Mouse (Mus musculus) B cell, adult 2 months (primary cell): ENCODE data around the gene Atp6v1g2.
A peak's percentile ranks its signal among the peaks of the same experiment; 100 is the strongest.

Experiments used
- DNase-seq, 2 experiments: peaks; one replicate each; pipeline ENCODE4 v3.0.0; 2022

The Atp6v1g2 gene

DNA sequence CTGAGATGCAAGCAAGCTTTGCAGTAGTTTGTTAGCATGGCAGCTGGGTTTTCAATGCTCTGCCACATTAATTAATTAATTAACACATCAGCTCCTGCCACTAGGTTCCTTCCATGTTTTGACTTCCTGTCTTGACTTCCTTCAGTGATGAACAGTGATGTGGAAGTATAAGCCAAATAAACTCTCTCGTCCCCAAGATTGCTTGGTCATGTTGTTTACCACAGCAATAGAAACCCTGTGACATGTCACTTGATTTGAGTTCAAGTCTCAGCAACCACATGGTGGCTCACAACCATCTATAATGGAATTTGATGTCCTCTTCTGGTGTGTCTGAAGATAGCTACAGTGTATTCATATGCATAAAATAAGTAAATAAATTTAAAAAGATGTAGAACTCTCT lies 23.9 kb downstream of the Atp6v1g2 start:
- DNase-seq: no peak

DNA sequence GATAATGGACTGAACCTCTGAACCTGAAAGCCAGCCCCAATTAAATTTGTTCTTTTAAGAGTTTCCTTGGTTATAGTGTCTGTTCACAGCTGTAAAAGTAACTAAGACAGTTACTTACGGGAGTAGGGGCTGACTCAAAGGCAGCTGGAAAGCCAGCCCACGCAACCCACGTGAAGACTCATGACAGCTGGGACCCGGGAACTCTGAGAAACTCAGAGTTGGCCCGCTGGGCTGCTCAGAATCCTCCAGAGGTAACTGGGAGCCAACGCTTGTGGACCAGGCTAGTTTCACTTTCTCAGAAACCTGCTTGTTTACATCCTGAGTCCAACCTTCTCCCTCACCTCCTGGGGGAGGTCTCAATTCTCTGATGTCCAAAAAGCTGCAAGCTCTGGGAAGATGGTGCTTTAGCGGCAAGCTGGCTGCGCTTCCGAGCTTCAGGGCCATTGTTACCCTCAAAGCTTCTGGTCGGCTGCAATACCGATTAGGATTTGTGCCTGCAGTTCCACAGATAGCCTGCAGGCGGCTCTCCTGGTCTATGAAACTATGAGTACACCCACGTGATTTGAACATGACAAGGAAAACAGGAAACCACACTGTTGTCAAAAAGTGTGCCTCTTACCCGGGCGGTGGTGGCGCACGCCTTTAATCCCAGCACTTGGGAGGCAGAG lies 24.5 kb downstream of the Atp6v1g2 start:
- DNase-seq: peak; percentile 96 to 97

DNA sequence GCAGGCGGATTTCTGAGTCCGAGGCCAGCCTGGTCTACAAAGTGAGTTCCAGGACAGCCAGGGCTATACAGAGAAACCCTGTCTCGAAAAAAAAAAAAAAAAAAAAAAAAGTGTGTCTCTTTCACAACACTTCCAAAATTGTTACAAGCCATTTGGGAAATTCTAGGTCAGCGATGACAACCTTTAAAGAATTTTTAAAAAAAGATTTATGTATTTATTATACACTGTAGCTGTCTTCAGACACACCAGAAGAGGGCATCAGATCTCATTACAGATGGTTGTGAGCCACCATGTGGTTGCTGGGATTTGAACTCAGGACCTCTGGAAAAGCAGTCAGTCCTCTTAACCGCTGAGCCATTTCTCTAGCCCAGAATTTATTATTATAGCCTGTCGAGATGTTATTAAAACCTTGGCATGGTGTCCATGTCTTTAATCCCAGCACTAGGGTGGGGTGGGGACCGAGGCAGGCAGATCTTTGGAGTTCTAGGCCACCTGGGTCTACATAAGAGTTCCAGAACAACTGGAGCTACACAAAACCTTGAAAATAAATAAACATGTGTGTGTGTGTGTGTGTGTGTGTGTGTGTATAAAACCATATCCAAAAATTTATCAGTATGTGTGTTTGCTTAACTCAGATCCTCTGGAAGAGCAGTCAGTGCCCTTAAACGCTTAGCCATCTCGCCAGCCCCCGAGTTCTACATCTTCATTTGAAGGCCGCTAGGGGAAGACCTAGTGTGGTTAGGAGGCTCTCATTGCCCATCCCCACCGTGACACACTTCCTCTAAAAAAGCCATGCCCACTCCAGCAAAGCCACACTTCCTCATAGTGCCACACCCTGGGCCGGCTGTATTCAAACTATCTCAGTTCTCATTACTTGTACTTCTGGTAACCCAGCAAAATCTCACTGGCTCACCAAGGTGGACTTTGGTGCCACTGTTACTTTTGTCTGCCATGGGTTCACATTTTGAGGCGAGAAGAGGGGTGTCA lies 25.3 kb downstream of the Atp6v1g2 start:
- DNase-seq: peak; percentile 91 to 95

DNA sequence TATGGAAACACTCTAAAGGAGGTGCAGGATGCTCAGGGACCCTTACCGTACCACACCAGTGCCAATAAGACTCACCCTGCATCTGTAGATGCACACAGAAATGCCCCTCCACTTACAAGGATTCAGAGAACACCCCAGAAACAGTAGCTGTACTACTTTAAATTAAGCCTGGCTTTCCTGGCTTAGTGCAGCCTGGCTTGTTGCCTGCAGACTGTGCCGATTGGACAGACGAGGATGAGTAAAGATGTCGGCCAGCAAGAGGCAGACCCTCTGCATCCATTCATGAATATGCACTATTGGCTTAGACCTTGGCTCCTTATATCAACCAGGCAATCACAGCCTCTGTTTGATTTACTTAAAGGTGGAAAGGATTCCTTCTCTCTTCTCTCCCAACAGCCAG lies 26.2 kb downstream of the Atp6v1g2 start:
- DNase-seq: no peak

DNA sequence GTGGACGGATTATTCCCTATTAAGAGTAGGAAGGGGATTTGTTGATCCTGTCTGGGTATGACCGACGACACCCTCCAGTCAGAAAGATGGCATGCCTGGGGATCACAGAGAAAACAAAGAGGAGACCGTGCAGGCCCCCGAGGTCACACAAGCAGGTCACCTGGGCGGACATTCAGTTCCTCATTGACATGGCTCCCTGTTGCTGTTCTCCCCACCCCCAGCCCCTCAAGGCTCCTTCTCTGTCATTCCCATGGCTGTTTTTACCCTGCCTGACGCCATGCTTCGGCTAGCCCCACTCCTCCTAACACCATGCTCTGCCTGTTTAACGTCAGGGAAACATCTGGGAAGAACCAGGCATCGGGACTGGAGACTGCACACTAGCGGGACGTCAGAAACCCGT lies 28.2 kb downstream of the Atp6v1g2 start:
- DNase-seq: no peak

GRCm38 (mm10) chr17:35262664-35263522 lies 29.4 kb downstream of the Atp6v1g2 start, which contains the start of gene H2-D1:
Gene H2-D1 (plus strand): TSS chr17:35262730.
- peak; percentile 100 for DNase-seq

GRCm38 (mm10) chr17:35263523-35263883 lies 30.0 kb downstream of the Atp6v1g2 start:
- DNase-seq: no peak

GRCm38 (mm10) chr17:35267399-35268086 lies 34.1 kb downstream of the Atp6v1g2 start:
- DNase-seq: no peak

DNA sequence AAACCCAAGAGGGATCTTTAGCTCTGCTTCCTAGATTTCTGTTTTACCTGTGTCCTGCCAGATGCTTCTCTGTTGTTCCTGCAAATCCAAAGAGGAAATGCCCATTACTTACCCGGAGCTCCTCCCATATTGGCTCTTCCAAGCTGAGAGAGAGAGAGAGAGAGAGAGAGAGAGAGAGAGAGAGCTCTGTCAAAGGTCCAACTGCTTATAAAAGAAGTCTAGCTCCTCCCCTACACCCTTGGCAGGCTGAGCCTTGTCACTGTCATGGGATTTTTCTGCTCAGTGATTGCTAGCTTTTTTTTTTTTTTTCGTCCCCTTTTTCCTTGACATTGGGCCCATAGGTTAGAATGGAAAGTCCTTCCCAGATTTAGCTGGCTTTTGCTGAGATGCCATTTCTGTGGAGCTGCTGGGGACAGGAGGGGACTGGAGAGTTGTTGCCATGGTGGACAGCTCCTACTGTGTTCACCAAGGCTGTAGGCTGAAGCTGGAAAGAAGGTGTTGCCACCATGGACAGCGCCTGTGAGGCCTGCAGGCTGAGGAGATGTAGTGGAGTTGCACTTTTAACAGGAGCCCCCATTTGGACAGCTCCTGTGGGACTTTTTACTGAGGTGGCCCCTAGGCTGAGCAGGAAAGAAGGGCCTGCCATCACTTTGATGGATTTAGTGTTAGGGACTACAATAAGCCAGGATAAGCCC lies 36.3 kb downstream of the Atp6v1g2 start:
- DNase-seq: peak; percentile 65 to 67

DNA sequence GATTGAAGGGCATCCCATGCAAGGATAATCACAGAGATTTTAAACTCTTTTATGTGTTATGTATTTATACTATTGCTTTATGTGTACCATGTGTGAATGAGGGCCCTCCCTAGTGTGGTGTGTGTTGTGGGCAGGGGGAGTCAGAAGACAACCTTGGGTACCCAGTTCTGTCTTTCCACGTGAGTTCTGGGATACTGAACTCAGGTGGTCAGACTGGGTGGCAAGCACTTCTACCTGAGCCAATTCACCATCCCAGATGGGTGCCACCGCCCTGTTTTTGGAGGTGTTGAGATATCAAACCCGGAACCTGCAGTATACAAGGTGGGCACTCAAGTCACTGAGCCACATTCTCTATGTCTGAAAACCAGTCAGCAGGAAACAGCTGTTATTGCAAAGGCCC lies 38.8 kb downstream of the Atp6v1g2 start:
- DNase-seq: no peak

GRCm38 (mm10) chr17:35274770-35275169 lies 41.3 kb downstream of the Atp6v1g2 start:
- peak; percentile 93 to 94 for DNase-seq

DNA sequence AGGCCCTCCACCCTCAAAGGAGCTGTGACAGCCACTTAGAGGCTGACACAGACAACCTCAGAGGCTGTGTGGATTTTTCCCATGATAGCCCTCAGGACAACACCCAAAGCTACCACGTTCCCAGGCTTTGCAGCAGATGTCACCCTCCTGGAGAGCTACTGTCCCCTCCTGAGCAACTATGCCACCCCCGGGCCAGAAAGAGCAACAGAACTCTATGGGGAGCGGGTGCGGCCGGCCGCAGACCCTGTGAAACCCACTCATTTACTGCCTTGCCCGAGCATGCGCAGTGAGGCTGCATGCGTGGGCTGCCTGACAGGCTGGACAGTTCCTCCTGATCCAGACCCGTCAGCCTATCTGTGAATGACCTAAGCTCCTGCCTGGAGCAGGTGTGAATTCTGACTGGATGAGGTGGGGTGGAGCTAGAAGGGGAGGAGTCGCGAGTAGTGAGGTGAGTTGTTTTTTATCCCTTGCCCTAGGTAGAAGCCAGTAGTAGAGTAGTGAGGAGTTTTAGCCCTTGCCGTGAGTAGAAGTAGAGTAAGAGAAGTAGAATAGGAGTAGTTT lies 42.9 kb downstream of the Atp6v1g2 start:
- no peak for DNase-seq

DNA sequence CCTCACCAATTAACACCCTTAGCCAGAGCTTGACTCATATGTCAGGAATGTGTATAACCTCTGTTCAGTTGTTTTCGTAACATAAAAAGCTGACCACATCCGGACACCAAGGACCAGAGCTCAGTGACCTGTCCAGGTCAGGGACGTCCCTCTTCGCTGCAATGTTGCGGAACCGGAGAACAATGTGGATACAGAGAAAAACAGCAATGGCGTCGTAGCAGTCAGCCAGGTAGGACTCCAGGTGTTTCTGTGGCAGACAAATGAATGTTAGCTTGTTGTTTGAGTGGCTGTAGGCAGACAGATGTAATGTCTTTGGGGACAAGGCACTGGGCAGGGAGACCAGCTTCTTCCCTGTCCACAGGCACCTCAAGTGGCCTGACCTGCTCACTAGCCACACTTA lies 44.6 kb downstream of the Atp6v1g2 start:
- DNase-seq: no peak

GRCm38 (mm10) chr17:35278957-35279688 lies 45.7 kb downstream of the Atp6v1g2 start:
- DNase-seq: no peak

- DNase-seq: no peak
These were observed 46.8 kb downstream of the Atp6v1g2 start for GRCm38 (mm10) chr17:35280276-35280675.

- no peak for DNase-seq
These were observed 52.0 kb downstream of the Atp6v1g2 start for GRCm38 (mm10) chr17:35285431-35285830.
